Mouse (Mus musculus) embryonic facial prominence, embryonic 13.5 days (tissue): Measurements from ENCODE around the gene Gm5485. TPM values are rescaled to one million over a fixed set of nuclear protein-coding genes. Genes with fewer than 3 reads are reported as not detected.

Experiments
- ATAC-seq: fragments of 200-750 bp; cut with Nextera tagmentation; 2 replicates; pipeline ENCODE4 v1.8.0; 2017; ENCODE audit warnings: low read depth; ENCODE audit not compliant: insufficient number of reproducible peaks, insufficient read depth, low FRiP score, low TSS enrichment
- H3K27ac ChIP-seq: fragments of 300-500 bp; sonication (generic); 2 replicates; pipeline ENCODE4 v1.5.1; 2015; ENCODE audit warnings: moderate library complexity, mild to moderate bottlenecking, inconsistent platforms
- H3K27me3 ChIP-seq: fragments of 300-500 bp; sonication (generic); 2 replicates; pipeline ENCODE4 v1.6.1; 2015; ENCODE audit warnings: mild to moderate bottlenecking, inconsistent platforms
- H3K36me3 ChIP-seq: fragments of 300-500 bp; sonication (generic); 2 replicates; pipeline ENCODE4 v1.6.1; 2015; ENCODE audit warnings: mild to moderate bottlenecking, inconsistent platforms
- H3K4me1 ChIP-seq: fragments of 300-500 bp; sonication (generic); 2 replicates; pipeline ENCODE4 v1.6.1; 2015; ENCODE audit warnings: inconsistent platforms
- H3K4me2 ChIP-seq: fragments of 300-500 bp; sonication (generic); 2 replicates; pipeline ENCODE4 v1.6.1; 2015; ENCODE audit warnings: moderate library complexity, mild to moderate bottlenecking, inconsistent platforms
- H3K4me3 ChIP-seq: fragments of 300-500 bp; sonication (generic); 2 replicates; pipeline ENCODE4 v1.5.1; 2015; ENCODE audit warnings: mild to moderate bottlenecking, inconsistent platforms
- H3K9ac ChIP-seq: fragments of 300-500 bp; sonication (generic); 2 replicates; pipeline ENCODE4 v1.6.1; 2015; ENCODE audit warnings: mild to moderate bottlenecking, inconsistent platforms
- H3K9me3 ChIP-seq: fragments of 300-500 bp; sonication (generic); 2 replicates; pipeline ENCODE4 v1.6.1; 2016; ENCODE audit warnings: inconsistent platforms
- WGBS: fragments of 180-500 bp; shearing (Covaris S2); methylation state at CpG from one replicate; pipeline ENCODE4 v1.1.7; 2015; ENCODE audit warnings: mixed read lengths; 5-methylcytosine and 5-hydroxymethylcytosine counted together
- polyA plus RNA-seq: library from polyadenylated mRNA; unstranded; fragments of >200 nt; fragmentation: Nextera tagmentation; extraction: Ambion mirVana; gene quantifications from 2 replicates; pipeline ENCODE4 v1.2.1, GENCODE M21; 2015

Gm5485 gene
- not detected in 2 replicates for polyA plus RNA-seq

DNA sequence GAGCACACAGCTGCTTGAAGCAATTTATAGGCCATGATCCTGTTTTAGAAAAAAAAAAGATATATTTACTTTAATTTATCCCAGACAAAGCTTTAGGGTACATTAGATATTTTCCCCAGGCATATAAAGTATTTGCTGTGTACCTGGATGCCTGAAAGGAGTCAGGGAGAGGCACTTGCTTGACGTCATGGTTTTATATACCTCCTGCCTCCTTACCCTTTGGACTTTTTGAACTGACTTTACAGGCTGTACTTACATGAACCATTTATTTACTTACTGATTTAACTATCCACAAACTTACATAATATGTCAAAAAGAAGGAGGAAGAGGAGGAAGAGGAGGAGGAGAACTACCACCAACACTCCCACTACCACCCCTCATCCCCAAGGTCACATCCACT is at the start of gene Gm5485:
Gene Gm5485, minus strand, starts transcription at position 171 of the 400 bp plus-strand sequence.
- H3K9ac ChIP-seq, result no peak within 1 kb of the TSS
- H3K36me3 ChIP-seq, result no peaks in the 10 kb centered on the region
- H3K4me3 ChIP-seq, result no peak within 1 kb of the TSS
- no peaks in the 10 kb centered on the region for H3K4me1 ChIP-seq
- H3K27ac ChIP-seq, result no peak within 1 kb of the TSS
- no peaks in the 10 kb centered on the region for H3K27me3 ChIP-seq
- ATAC-seq, result no peak
- no peak within 1 kb of the TSS for H3K4me2 ChIP-seq
- H3K9me3 ChIP-seq, result no peaks in the 10 kb centered on the region
- 83% methylated on average over 1 of the region's 1 CpGs for WGBS

DNA sequence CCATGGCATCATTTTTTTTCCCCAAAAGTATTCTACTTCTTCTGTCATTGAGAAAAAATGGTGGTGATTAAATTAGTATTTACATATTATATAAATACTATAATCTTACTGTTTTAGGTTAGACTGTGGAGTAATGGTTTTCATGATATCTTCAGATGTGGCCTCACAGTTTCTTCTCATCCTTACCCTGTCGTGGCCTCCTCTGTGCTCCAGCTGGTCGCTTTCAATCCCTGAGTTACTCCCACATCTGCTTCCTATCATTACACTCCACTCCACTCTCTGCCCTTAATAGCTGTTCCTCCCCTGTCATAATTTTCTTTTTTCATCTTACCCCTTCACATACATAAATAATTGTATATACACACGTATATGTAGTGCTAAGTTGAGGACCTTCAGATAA is 41.0 kb upstream of the Gm5485 start:
- Histone ChIP-seq H3K9ac (no peak overlapping the region), H3K27ac (no peak overlapping the region), H3K4me3 (no peak overlapping the region), H3K4me2 (no peak overlapping the region), H3K36me3 (no peaks in the 10 kb centered on the region), H3K27me3 (no peaks in the 10 kb centered on the region), H3K9me3 (no peaks in the 10 kb centered on the region), H3K4me1 (no peaks in the 10 kb centered on the region)
- WGBS, result 31% methylated on average over 3 of the region's 3 CpGs
- ATAC-seq, result no peak

DNA sequence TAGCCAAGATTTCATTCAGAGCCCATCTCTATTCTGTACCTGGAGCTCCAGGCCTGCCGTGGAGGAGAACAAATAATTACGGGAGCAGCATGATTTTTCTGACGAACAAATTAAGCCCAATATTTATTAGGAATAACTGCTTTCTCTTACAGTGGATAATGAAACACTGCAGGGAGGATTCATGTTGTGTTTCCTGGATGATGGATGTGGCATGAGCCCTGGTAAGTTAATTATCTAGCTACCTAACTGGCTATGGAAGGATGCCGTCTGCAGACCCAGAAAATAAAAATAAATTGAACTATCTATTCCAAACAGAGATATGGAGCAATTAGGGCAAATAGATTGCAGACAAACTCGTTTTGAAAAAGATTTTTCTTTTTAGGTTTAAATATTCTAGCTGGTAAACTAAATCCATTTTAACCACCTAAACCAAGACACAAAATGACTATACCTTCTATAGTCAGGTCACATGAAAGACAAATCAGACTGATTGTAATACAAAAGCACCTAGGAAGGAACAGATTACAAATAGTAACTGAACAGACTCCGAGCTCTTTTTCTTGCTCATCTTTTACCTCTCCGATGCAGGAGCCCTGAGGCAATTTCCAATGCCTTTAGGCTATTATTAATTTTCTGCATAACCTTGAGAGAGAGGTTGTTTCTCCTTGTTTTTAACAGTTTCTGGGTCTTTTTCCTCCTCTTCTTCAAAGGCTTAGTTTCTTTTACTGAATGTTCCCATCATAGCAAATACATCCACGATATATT is 34.1 kb upstream of the Gm5485 start:
- ATAC-seq, result no peak
- H3K27ac ChIP-seq, result no peak overlapping the region
- 74% methylated on average over 8 of the region's 8 CpGs for WGBS

DNA sequence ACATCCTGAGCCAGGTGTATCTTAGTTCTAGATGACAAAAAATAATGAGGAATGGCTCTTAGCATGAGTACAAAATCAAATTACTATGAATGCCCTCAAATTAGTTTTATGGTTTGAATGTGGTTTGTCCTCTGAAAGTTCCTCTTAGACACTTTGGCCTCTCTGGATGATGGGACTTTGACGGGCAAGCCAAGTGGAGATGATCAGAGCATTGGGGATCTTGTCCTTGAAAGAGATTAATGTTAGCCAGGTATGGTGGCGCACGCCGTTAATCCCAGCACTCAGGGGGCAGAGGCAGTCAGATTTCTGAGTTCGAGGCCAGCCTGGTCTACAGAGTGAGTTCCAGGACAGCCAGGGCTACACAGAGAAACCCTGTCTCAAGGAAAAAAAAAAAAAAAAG is 32.4 kb upstream of the Gm5485 start:
- H3K4me1 ChIP-seq, result no peaks in the 10 kb centered on the region
- 94% methylated on average over 5 of the region's 5 CpGs for WGBS

More for the DNA sequence above, 34.1 kb upstream of the Gm5485 start:
- Histone ChIP-seq H3K4me3 (no peak overlapping the region), H3K9me3 (no peaks in the 10 kb centered on the region), H3K9ac (no peak overlapping the region), H3K36me3 (no peaks in the 10 kb centered on the region), H3K4me2 (no peak overlapping the region), H3K27me3 (no peaks in the 10 kb centered on the region), H3K4me1 (no peaks in the 10 kb centered on the region)

DNA sequence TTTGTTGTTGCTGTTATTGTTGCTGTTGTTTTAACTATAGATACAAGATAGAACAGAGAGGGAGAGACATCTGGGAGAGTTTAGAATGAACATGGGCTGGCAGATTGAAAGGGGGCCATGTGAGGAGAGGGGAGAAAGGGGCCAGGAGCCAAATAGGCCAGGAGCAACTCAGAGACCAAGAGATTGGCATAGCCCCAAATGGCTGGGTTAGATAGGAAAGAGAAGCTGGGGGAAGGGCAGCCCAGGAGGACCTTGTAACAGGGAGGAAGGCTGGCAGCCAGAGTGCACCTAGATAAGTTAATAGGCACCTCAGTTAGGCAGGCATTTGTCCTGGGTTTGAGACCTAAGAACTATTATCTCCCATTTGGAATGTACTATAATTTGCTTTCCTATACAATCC is 25.3 kb upstream of the Gm5485 start:
- no peak for ATAC-seq
- no peaks in the 10 kb centered on the region for H3K9me3 ChIP-seq
- H3K9ac ChIP-seq, result no peak overlapping the region
- H3K27me3 ChIP-seq, result no peaks in the 10 kb centered on the region
- no peaks in the 10 kb centered on the region for H3K4me1 ChIP-seq
- no peaks in the 10 kb centered on the region for H3K36me3 ChIP-seq
- no peak overlapping the region for H3K4me2 ChIP-seq
- no peak overlapping the region for H3K4me3 ChIP-seq
- H3K27ac ChIP-seq, result no peak overlapping the region

More for the DNA sequence above, 32.4 kb upstream of the Gm5485 start:
- H3K9me3 ChIP-seq, result no peaks in the 10 kb centered on the region
- H3K27ac ChIP-seq, result no peak overlapping the region
- H3K27me3 ChIP-seq, result no peaks in the 10 kb centered on the region
- no peak overlapping the region for H3K4me3 ChIP-seq
- H3K9ac ChIP-seq, result no peak overlapping the region
- H3K36me3 ChIP-seq, result no peaks in the 10 kb centered on the region
- H3K4me2 ChIP-seq, result no peak overlapping the region
- ATAC-seq, result no peak

DNA sequence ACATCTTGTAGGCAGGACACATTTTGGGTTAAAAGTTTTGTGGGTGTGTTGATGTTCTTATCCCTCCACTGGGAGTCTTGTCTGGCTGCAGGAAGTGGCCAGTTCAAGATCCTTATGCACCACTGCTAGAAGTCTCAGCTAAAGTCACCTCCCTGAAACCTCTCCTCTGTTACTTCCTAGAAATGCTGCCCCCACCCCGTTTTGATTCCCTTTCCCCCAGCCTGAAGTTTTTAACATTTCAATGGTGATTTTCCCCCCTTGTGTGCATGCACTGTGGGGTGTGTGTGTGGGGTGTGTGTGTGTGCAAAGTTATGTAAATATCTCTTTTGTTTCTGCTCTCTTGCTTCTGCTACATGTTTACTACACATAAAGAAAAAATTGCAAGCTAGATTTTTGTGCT is 23.2 kb upstream of the Gm5485 start:
- no peak overlapping the region for H3K9ac ChIP-seq
- no peak for ATAC-seq
- no peaks in the 10 kb centered on the region for H3K9me3 ChIP-seq
- no peaks in the 10 kb centered on the region for H3K27me3 ChIP-seq
- no peaks in the 10 kb centered on the region for H3K36me3 ChIP-seq
- no peaks in the 10 kb centered on the region for H3K4me1 ChIP-seq
- no peak overlapping the region for H3K27ac ChIP-seq
- H3K4me2 ChIP-seq, result no peak overlapping the region
- WGBS, result 7% methylated on average over 1 of the region's 1 CpGs
- no peak overlapping the region for H3K4me3 ChIP-seq

DNA sequence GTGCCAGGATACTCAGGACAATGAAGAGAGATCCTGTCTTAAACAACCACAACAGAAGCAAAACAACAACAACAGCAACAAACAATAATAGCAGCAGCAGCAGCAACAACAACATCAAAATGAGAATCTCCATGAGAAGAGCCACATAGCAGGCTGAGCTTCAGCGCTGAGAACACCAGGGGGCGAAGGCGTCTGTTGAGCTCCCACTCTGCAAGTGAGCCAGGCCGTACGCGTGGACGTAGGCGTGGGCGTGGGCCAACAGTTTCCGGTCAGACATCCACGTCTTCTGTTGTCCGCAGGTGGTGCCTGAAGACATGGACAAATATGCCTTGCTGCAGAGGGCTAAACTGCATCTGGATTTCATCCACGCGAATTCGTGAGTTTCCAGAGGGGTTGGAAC is 18.8 kb upstream of the Gm5485 start, which contains the start of gene Morc1:
Gene Morc1, plus strand, starts transcription at position 211 of the 400 bp plus-strand sequence.
- Histone ChIP-seq H3K4me2 (no peak within 1 kb of the TSS), H3K27me3 (no peaks in the 10 kb centered on the region), H3K36me3 (no peaks in the 10 kb centered on the region), H3K4me3 (no peak within 1 kb of the TSS), H3K9ac (no peak within 1 kb of the TSS), H3K9me3 (no peaks in the 10 kb centered on the region), H3K27ac (no peak within 1 kb of the TSS), H3K4me1 (no peaks in the 10 kb centered on the region; the same call in 1 of the 2 replicates)
- WGBS, result 91% methylated on average over 15 of the region's 15 CpGs
- no peak for ATAC-seq

DNA sequence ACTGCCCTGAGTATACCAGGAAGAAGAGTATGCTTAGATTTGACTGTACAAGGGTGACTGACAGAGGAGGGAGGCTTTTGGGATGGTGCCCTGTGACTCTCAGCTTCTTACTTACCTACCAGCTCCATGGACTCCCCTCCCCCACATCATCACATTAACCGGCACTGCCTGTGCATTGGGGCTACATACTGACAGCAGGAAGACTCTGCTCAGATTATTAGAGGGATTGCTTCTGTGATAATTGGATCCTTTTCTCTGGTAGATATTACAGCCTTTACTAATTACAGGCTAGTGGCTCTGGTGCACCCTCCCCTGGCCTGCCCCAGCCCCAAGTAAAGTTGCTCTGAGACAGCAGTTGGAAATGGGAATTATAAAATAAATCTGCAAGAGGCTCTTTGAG is 17.2 kb upstream of the Gm5485 start:
- no peak overlapping the region for H3K4me2 ChIP-seq
- no peak overlapping the region for H3K27ac ChIP-seq
- no peaks in the 10 kb centered on the region for H3K27me3 ChIP-seq
- no peak overlapping the region for H3K4me3 ChIP-seq
- WGBS, result 41% methylated on average over 1 of the region's 1 CpGs
- H3K9me3 ChIP-seq, result no peaks in the 10 kb centered on the region
- no peak overlapping the region for H3K9ac ChIP-seq
- no peaks in the 10 kb centered on the region; the same call in 1 of the 2 replicates for H3K4me1 ChIP-seq
- ATAC-seq, result no peak
- no peaks in the 10 kb centered on the region for H3K36me3 ChIP-seq

DNA sequence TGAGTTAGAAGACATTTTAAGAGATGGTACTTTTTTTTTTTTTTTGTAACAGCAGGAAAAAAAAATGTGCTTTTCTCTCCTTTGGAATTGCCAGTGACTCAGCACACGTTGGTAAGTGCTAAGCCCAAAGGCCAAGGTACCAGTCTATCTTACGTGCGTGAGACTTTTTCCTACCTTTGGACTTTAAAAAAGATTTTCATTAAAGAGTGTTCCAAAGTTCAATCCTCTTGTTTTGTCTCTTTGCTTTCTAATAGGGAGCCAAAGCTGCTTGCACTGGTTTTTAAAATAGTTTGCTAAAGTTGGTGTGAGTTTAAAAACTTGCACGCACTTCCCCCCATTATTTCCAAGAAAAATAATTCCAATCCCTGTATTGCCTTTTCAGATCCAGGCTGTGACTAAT is 11.9 kb upstream of the Gm5485 start:
- H3K4me2 ChIP-seq, result no peak overlapping the region
- H3K9ac ChIP-seq, result no peak overlapping the region
- H3K4me3 ChIP-seq, result no peak overlapping the region
- H3K36me3 ChIP-seq, result no peaks in the 10 kb centered on the region
- no peaks in the 10 kb centered on the region for H3K27me3 ChIP-seq
- H3K27ac ChIP-seq, result no peak overlapping the region
- no peak for ATAC-seq
- 88% methylated on average over 4 of the region's 4 CpGs for WGBS
- no peaks in the 10 kb centered on the region for H3K9me3 ChIP-seq
- H3K4me1 ChIP-seq, result no peaks in the 10 kb centered on the region

DNA sequence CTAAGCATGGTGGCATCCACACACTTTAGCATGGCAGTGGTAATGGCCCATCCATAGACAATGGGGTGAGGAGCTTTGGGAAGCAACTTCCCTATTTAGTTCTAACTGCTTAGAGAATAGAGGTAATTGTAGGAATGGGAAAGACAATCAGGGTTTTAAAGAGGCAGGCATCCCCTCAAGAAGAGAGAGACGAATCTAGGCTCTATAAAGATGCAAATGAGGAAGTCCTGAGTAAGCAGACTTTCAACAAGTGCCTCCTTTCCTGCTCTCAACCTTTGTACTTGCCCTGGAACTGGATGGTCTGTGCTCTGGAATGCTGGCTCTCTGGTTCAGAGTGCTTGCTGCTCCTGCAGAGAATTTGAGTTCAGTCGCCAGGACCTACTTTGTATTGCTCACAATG is 10.3 kb upstream of the Gm5485 start:
- no peaks in the 10 kb centered on the region for H3K9me3 ChIP-seq
- 38% methylated on average over 2 of the region's 2 CpGs for WGBS
- H3K4me2 ChIP-seq, result no peak overlapping the region
- no peak for ATAC-seq
- H3K4me3 ChIP-seq, result no peak overlapping the region
- H3K9ac ChIP-seq, result no peak overlapping the region
- no peaks in the 10 kb centered on the region for H3K36me3 ChIP-seq
- H3K27ac ChIP-seq, result no peak overlapping the region
- H3K4me1 ChIP-seq, result no peaks in the 10 kb centered on the region
- H3K27me3 ChIP-seq, result no peaks in the 10 kb centered on the region

DNA sequence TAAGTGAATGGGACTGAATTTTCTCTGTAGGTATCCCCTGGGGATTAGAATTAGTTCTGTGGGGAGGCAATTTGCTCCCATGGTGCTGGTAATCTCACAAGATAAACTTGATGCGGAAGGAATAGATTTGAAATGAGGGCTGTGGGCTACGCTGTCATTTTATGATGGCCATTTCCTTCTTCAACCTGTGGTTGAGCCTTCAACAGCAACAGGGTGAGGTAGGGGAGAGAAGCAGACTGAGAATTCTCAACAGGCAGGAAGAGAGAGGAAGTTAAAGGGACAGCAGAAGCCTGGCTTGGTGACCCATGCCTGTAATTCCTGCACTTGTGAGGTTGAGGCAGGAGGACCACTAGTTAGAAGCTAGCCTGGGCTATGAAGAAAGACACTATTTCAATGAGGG is 6.8 kb upstream of the Gm5485 start:
- no peak for ATAC-seq
- Histone ChIP-seq H3K4me2 (no peak overlapping the region), H3K9me3 (no peaks in the 10 kb centered on the region), H3K9ac (no peak overlapping the region), H3K4me1 (no peaks in the 10 kb centered on the region), H3K4me3 (no peak overlapping the region), H3K27me3 (no peaks in the 10 kb centered on the region), H3K27ac (no peak overlapping the region), H3K36me3 (no peaks in the 10 kb centered on the region)
- WGBS, result 76% methylated on average over 2 of the region's 2 CpGs

DNA sequence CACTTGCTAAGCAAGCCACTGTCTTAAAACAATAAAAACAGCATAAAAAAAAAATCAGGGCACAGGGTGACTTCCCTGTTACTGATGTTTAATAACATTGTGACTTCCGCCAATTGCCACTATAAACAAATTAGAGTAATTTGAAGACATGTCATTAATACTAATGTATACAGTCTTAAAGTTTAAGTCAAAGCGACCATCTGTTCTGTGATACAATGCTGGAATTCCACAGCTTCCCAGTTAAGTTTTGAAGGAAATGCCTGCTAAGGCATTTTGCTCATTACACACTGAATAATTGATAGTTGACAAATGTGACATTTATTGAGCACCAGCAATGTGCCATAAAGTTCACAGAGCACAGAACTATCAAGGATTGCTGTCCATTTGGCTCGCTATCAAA is 6.3 kb upstream of the Gm5485 start:
- no peak overlapping the region for H3K9ac ChIP-seq
- ATAC-seq, result no peak
- H3K27me3 ChIP-seq, result no peaks in the 10 kb centered on the region
- H3K4me3 ChIP-seq, result no peak overlapping the region
- no peaks in the 10 kb centered on the region for H3K9me3 ChIP-seq
- H3K4me1 ChIP-seq, result no peaks in the 10 kb centered on the region
- H3K4me2 ChIP-seq, result no peak overlapping the region
- 80% methylated on average over 3 of the region's 3 CpGs for WGBS
- H3K36me3 ChIP-seq, result no peaks in the 10 kb centered on the region
- H3K27ac ChIP-seq, result no peak overlapping the region
